Mouse (Mus musculus): ENCODE data around the gene Gm11096. TPM values are rescaled to one million over a fixed set of nuclear protein-coding genes. Genes with fewer than 3 reads are reported as not detected.

The Gm11096 gene
- total RNA-seq (2014; rRNA removed) (not detected in 2 replicates), polyA plus RNA-seq (2015; fragmentation: Nextera tagmentation; extraction: Ambion mirVana) (not detected in 2 replicates)

DNA sequence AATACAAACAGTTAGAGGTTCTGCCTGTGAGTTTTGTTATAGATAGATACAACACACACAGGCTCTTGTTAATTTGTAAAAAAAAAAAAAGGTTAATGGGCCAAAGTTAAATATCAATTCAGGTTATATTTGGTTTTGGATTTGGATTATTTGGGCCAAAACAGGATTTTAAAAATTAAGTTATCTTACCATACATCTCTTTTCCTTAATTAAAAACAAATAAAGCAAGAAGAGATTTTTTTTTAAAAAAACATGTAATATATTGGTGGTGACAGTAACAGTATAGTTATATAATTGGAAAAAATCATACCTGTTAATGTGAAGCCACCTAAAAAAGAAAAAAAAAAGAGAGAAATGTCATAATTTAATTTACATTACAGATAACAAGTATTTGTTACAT is at the start of gene Gm11096:
TSS of gene Gm11096 (plus strand) at position 301 of the 400 bp plus-strand sequence.
- TF ChIP-seq CTCF (IDR thresholded peaks at IDR 0.05), result no peak
- H3K27me3 ChIP-seq (ENCODE audit: insufficient read depth, low read length), result no peaks in the 10 kb centered on the region
- ATAC-seq (ENCODE audit: low FRiP score), result no peak

DNA sequence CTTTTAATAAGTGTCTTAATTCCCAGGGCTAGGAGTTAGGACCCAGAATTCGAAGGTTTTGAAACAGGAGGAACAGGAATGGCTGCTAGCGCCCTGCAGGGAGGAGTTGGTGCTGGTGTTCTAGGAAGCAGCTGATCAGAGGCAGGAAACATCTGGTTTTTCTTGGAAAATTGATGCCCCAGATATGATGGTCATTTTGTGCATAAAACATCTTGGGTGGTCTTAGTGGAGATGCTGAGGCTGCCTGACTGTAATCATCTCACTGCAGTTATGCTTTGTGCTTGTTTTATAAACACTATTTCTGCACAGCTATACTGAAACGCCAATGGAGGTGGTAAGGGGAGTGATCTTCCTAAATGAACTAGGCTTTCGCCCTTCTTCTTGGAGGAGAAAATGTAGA is 48.5 kb upstream of the Gm11096 start:
- Histone ChIP-seq H3K4me3 (ENCODE audit: low read depth, low read length) (no peak overlapping the region), H3K36me3 (ENCODE audit: insufficient read depth, low read length) (no peaks in the 10 kb centered on the region), H3K9ac (replicated peaks; ENCODE audit: low read length, poor library complexity, severe bottlenecking) (no peak overlapping the region), H3K27me3 (ENCODE audit: insufficient read depth, low read length) (no peaks in the 10 kb centered on the region), H3K4me1 (ENCODE audit: insufficient read depth, low read length) (no peaks in the 10 kb centered on the region), H3K4me2 (ENCODE audit: low read depth, low read length, poor library complexity, severe bottlenecking) (no peak overlapping the region), H3K27ac (ENCODE audit: low read depth, low read length) (no peak overlapping the region), H3K9me3 (ENCODE audit: low read length) (no peaks in the 10 kb centered on the region)
- ATAC-seq (ENCODE audit: low FRiP score) (no peak), DNase-seq (ENCODE audit: low spot score) (no peak)
- no peak for TF ChIP-seq CTCF (IDR thresholded peaks at IDR 0.05)
- 89% methylated on average over 4 of the region's 4 CpGs for WGBS

More for the DNA sequence above, at the start of gene Gm11096:
- H3K4me3 ChIP-seq (ENCODE audit: low read depth, low read length), result no peak within 1 kb of the TSS
- no peaks in the 10 kb centered on the region for H3K9me3 ChIP-seq (ENCODE audit: low read length)
- no peak within 1 kb of the TSS for H3K27ac ChIP-seq (ENCODE audit: low read depth, low read length)
- no peak within 1 kb of the TSS for H3K9ac ChIP-seq (replicated peaks; ENCODE audit: low read length, poor library complexity, severe bottlenecking)
- H3K4me2 ChIP-seq (ENCODE audit: low read depth, low read length, poor library complexity, severe bottlenecking), result no peak within 1 kb of the TSS
- DNase-seq (ENCODE audit: low spot score), result no peak
- no peaks in the 10 kb centered on the region for H3K4me1 ChIP-seq (ENCODE audit: insufficient read depth, low read length)
- 0 out of 2 replicates have a peak, but pooled peaks cover 3% of the 10 kb centered on the region for H3K36me3 ChIP-seq (ENCODE audit: insufficient read depth, low read length)

DNA sequence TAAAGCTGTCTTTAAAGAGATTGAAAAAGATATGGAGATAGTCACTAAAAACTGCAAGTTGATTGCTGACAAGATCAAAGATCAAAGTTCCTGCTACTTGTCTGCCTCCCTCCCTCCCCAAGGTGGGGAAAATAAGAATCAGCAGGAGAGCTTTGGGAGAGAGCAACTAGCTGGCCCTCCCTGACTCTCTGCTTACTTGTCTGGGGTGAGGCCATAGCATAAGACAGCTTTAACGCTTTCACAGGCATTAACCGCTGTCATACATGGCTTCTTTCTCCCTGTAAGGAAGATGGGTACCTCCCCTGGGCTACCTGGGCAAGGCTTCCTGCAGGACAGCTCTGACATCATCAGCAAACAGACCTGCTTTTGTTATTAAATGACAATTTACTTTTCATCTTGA is 47.4 kb upstream of the Gm11096 start:
- Histone ChIP-seq H3K4me1 (ENCODE audit: insufficient read depth, low read length) (no peaks in the 10 kb centered on the region), H3K27ac (ENCODE audit: low read depth, low read length) (0 out of 2 replicates have a peak overlapping the region, but pooled peaks have one; percentile 32), H3K27me3 (ENCODE audit: insufficient read depth, low read length) (no peaks in the 10 kb centered on the region), H3K36me3 (ENCODE audit: insufficient read depth, low read length) (no peaks in the 10 kb centered on the region), H3K4me3 (ENCODE audit: low read depth, low read length) (no peak overlapping the region), H3K9me3 (ENCODE audit: low read length) (no peaks in the 10 kb centered on the region), H3K4me2 (ENCODE audit: low read depth, low read length, poor library complexity, severe bottlenecking) (no peak overlapping the region), H3K9ac (replicated peaks; ENCODE audit: low read length, poor library complexity, severe bottlenecking) (no peak overlapping the region)
- no peak for TF ChIP-seq CTCF (IDR thresholded peaks at IDR 0.05)
- DNase-seq (ENCODE audit: low spot score) (no peak), ATAC-seq (ENCODE audit: low FRiP score) (no peak)
- WGBS, result 20% methylated on average over 2 of the region's 2 CpGs

DNA sequence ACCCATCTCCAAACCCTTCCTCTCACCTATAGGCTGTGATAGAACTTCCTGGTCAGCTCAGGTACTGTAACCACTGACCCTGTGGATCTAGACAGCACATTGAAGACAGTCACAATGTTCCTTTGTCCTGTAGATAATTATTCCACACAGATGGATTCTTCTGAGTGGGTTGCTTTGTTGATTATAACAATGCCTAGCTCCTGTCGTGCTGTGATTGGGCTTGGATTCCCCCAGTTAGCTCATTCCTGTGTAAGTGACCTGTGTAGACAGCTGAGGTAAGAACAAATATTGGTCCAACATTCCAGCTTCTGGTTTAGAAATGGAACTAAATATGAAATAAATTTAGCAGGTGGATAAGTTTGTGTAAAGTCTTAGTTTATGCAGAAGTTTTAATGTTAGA is 44.1 kb upstream of the Gm11096 start:
- Histone ChIP-seq H3K4me1 (ENCODE audit: insufficient read depth, low read length) (no peaks in the 10 kb centered on the region), H3K4me2 (ENCODE audit: low read depth, low read length, poor library complexity, severe bottlenecking) (no peak overlapping the region), H3K27ac (ENCODE audit: low read depth, low read length) (no peak overlapping the region), H3K36me3 (ENCODE audit: insufficient read depth, low read length) (no peaks in the 10 kb centered on the region), H3K9ac (replicated peaks; ENCODE audit: low read length, poor library complexity, severe bottlenecking) (no peak overlapping the region), H3K9me3 (ENCODE audit: low read length) (no peaks in the 10 kb centered on the region), H3K27me3 (ENCODE audit: insufficient read depth, low read length) (no peaks in the 10 kb centered on the region), H3K4me3 (ENCODE audit: low read depth, low read length) (no peak overlapping the region)
- 60% methylated on average over 1 of the region's 1 CpGs for WGBS
- DNase-seq (ENCODE audit: low spot score) (no peak), ATAC-seq (ENCODE audit: low FRiP score) (no peak)
- no peak for TF ChIP-seq CTCF (IDR thresholded peaks at IDR 0.05)

DNA sequence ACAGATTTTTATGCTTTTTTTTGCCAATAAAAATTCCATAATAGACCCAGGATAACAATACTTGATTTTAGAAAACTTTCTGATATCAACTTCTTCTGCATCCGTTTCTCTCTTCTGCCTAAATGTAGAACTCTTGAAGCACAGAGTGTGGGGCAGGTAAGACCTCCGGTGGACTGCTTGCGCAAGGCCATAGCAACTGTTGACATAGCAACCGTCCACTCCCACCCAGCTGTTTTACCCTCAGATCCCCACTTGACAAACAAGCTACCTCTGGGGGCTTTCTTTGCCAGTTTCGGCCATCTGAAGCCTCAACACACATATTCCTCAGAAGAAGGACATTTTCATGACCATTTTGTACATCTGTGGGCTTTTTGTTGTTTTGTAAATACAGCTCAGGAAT is 41.2 kb upstream of the Gm11096 start:
- no peak for TF ChIP-seq CTCF (IDR thresholded peaks at IDR 0.05)
- Histone ChIP-seq H3K36me3 (ENCODE audit: insufficient read depth, low read length) (no peaks in the 10 kb centered on the region), H3K9ac (replicated peaks; ENCODE audit: low read length, poor library complexity, severe bottlenecking) (no peak overlapping the region), H3K4me2 (ENCODE audit: low read depth, low read length, poor library complexity, severe bottlenecking) (no peak overlapping the region), H3K4me1 (ENCODE audit: insufficient read depth, low read length) (no peaks in the 10 kb centered on the region), H3K27ac (ENCODE audit: low read depth, low read length) (no peak overlapping the region), H3K27me3 (ENCODE audit: insufficient read depth, low read length) (no peaks in the 10 kb centered on the region), H3K4me3 (ENCODE audit: low read depth, low read length) (no peak overlapping the region), H3K9me3 (ENCODE audit: low read length) (no peaks in the 10 kb centered on the region)
- no peak for ATAC-seq (ENCODE audit: low FRiP score)
- no peak for DNase-seq (ENCODE audit: low spot score)
- 65% methylated on average over 5 of the region's 5 CpGs for WGBS

DNA sequence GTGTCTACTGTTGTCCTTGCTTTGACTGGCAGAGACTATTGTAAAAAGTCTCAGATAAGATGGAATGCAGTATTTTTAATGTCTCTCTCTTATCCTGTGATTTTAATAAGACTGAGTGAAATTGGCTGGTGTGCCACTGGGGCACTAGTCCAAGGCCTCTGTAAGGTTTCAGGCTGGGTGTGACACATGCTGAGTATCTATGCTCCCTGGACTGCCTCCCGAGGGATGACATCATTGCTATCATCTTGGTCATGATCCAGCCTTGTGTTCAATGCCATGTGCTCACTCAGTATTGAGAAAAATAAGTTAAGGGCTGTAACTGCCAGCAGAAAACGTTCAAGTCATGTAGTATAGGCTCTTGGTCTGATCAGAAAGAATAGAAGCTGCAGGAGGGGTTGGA is 38.9 kb upstream of the Gm11096 start:
- H3K27ac ChIP-seq (ENCODE audit: low read depth, low read length), result no peak overlapping the region
- ATAC-seq (ENCODE audit: low FRiP score), result no peak
- WGBS, result 70% methylated on average over 2 of the region's 2 CpGs

More for the DNA sequence above, 38.9 kb upstream of the Gm11096 start:
- H3K4me2 ChIP-seq (ENCODE audit: low read depth, low read length, poor library complexity, severe bottlenecking), result no peak overlapping the region
- no peaks in the 10 kb centered on the region for H3K9me3 ChIP-seq (ENCODE audit: low read length)
- no peaks in the 10 kb centered on the region for H3K27me3 ChIP-seq (ENCODE audit: insufficient read depth, low read length)
- peak; percentile 18 for DNase-seq (ENCODE audit: low spot score)
- no peak for TF ChIP-seq CTCF (IDR thresholded peaks at IDR 0.05)
- H3K36me3 ChIP-seq (ENCODE audit: insufficient read depth, low read length), result peaks cover 3% of the 10 kb centered on the region
- H3K9ac ChIP-seq (replicated peaks; ENCODE audit: low read length, poor library complexity, severe bottlenecking), result no peak overlapping the region
- H3K4me3 ChIP-seq (ENCODE audit: low read depth, low read length), result no peak overlapping the region
- H3K4me1 ChIP-seq (ENCODE audit: insufficient read depth, low read length), result no peaks in the 10 kb centered on the region
